Mouse (Mus musculus) lung, adult 2 months (tissue): Measurements from ENCODE around the gene Gm42906. TPM values are rescaled to one million over a fixed set of nuclear protein-coding genes. Genes with fewer than 3 reads are reported as not detected.

ENCODE experiments used
- DNase-seq: peaks from one replicate; pipeline ENCODE4 v3.0.0; 2022
- H3K4me1 ChIP-seq: fragments of 200-500 bp; 2 replicates; pipeline ENCODE4 v1.6.1; 2011; ENCODE audit warnings: low read length; ENCODE audit not compliant: control insufficient read depth, insufficient read depth
- H3K4me3 ChIP-seq: fragments of 200-500 bp; replicated peaks from 2 replicates; pipeline ENCODE3; 2011; ENCODE audit warnings: low read depth, mild to moderate bottlenecking, control low read depth, low read length; ENCODE audit errors: extremely low read depth
- CTCF ChIP-seq: fragments of 200-500 bp; IDR thresholded peaks from 2 replicates; pipeline ENCODE4 v1.5.1; 2011; ENCODE audit warnings: mild to moderate bottlenecking, low read length, control low read depth; ENCODE audit not compliant: insufficient read depth
- POLR2A ChIP-seq: fragments of 200-500 bp; IDR thresholded peaks from 2 replicates; pipeline ENCODE4 v1.6.1; 2011; ENCODE audit warnings: low read depth, mild to moderate bottlenecking, control low read depth, low read length, borderline replicate concordance; ENCODE audit errors: extremely low read depth
- WGBS: fragments of 180-500 bp; shearing (Covaris S2); methylation state at CpG from one replicate; pipeline ENCODE4 v1.1.7; 2018; 5-methylcytosine and 5-hydroxymethylcytosine counted together
- polyA plus RNA-seq: library from polyadenylated mRNA; depleted of rRNA; stranded (reverse); fragments of >200 nt; gene quantifications from 2 replicates; pipeline ENCODE4 v1.2.3, GENCODE M21; 2012

The Gm42906 gene
- polyA plus RNA-seq, 1 experiment = not detected

DNA sequence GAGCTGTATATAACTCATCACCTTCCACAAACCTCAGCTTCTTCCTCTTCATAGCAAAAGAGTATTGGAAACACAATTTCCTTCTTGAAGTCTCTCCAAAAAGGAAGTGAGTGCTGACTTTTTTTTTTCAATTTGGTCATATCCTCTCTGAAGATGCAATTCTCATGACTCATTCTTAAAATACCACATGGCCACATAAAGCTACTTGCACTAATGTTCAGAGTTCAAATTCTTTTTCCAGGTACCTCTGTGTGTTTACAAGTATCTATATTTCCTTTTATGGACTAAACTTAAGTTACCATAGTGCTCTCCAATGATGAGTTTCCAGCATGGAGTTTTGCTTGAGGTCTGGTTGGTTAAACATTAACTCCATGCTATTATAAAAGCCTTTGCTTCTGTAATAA is 94.8 kb downstream of the Gm42906 start:
- Histone ChIP-seq H3K4me3 (no peak overlapping the region), H3K4me1 (no peaks in the 10 kb centered on the region)
- DNase-seq = no peak
- TF ChIP-seq CTCF (no peak), POLR2A (no peak)

DNA sequence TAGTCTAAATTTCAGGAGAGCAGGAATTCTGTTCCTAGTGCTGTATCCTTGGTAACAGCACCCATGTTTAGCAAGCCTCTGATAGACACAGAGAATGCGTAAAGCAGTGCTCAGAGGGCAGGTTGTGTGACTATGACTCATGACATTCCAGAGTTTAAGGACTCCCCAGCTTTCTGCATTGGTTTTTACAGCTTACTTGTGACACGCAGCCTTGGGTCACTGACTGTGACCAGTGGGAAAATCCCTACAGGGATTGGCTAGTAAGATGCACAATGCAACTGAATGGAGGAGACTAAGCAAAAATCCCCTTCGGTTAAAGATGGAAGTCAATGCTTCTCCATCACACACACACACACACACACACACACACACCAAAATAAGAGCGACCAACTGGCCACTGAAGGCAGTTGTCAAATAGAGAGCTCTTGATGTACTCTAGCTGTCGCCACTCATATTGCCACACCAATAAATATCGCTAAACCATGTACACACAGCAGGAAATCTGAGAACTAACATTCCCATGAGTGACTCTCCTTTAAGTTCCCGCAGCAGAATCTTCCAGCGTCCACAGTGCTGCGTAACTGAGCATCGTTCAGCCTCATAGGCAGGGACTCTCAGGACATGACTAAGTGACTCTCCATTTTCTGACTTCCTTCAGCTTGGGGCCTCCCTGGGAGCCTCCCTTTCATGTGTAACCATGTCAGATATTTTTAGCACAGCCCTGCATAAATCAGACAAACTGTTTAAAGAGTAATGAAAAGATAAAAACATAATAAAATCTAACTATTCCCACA is 112.0 kb downstream of the Gm42906 start:
- 33% methylated on average over 10 of the region's 10 CpGs for WGBS
- peak; percentile 6 for DNase-seq

DNA sequence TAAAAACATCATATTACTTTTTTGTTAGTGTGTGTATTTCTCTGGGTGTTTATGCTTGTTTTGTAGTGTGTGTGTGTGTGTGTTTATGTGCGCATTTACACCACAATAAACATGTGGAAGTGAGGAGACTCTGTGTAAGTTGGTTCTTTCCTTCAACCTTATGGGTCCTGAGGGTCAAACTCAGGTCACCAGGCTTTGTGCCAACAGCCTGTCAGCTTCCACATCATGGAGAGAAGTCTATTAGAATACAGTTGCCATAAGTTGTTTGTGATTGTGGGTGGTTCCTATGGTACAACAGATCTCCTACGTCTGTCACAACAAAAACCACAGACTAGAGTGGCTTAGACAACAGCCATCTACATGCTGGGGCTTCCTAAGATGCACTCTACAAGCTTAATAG is 127.7 kb downstream of the Gm42906 start:
- DNase-seq = no peak
- 59% methylated on average over 2 of the region's 2 CpGs for WGBS
- no peak for TF ChIP-seq CTCF
- no peak for TF ChIP-seq POLR2A
- Histone ChIP-seq H3K4me1 (no peaks in the 10 kb centered on the region; the same call in 1 of the 2 replicates), H3K4me3 (no peak overlapping the region)

More for the DNA sequence above, 112.0 kb downstream of the Gm42906 start:
- Histone ChIP-seq H3K4me3 (no peak overlapping the region), H3K4me1 (no peaks in the 10 kb centered on the region)
- TF ChIP-seq POLR2A = no peak
- no peak for TF ChIP-seq CTCF

DNA sequence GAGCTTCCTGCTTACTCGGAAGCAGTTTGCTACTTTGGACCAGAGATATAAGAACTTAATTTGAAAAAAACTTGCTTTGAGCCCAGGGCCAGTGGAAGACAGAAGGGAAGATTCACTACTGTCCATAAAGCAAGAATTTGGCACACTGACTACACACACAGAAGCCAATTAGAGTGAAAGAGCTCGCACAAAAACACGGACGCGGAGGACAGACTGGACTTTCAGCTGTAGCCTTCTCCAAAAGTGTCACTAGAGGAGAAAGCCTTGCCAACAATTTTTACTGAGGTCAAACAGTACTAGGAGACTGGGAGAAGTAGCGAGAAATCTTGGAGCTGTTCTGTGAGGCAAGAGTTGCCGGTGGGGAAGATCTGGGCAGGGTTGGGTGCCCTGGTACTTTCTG is 128.4 kb downstream of the Gm42906 start:
- 69% methylated on average over 7 of the region's 7 CpGs for WGBS
- TF ChIP-seq CTCF (no peak), POLR2A (no peak)
- Histone ChIP-seq H3K4me1 (no peaks in the 10 kb centered on the region; the same call in 1 of the 2 replicates), H3K4me3 (no peak overlapping the region)
- DNase-seq = no peak

DNA sequence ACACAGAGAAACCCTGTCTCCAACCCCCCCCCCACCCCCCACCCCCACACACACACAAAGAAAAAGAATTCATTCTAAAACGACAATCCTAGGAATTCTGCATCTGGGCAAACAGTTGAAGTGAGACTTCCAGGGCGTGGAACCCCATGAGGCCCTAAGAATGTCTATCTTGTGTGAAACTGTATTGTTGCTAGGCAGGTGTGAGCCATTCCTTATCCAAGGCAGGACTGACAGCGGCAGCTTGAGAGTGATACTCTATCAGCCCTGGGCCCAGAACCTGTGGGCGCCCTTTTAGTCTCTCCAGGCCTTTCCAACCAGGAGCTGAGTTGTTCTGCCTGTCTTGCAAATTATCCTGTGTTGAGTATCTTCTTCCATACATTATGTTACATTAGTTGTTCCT is 129.6 kb downstream of the Gm42906 start:
- no peak for TF ChIP-seq CTCF
- WGBS = 75% methylated on average over 4 of the region's 4 CpGs
- no peaks in the 10 kb centered on the region; the same call in 1 of the 2 replicates for H3K4me1 ChIP-seq
- no peak for DNase-seq
- H3K4me3 ChIP-seq = no peak overlapping the region

DNA sequence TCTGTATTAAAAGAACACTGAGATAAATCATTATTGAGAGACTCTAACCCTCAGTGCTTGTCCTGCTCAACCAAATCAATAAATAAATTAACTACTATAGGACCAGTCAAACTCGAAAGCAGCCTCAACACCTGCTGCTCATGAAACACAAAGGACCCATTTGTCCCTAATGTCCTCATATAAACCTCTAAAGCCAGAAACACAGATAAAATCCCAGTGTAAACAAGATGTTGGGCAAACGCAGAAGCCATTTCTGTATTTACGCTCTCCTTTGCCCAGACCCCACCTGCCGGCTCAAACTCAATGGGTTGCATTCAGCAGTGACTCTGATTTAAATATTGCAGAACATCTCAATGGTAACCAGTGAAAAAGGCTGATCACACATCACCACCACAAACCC is 131.7 kb downstream of the Gm42906 start:
- Histone ChIP-seq H3K4me3 (no peak overlapping the region), H3K4me1 (no peaks in the 10 kb centered on the region; the same call in 1 of the 2 replicates)
- WGBS = 67% methylated on average over 4 of the region's 4 CpGs
- TF ChIP-seq CTCF (no peak), POLR2A (no peak)
- no peak for DNase-seq

DNA sequence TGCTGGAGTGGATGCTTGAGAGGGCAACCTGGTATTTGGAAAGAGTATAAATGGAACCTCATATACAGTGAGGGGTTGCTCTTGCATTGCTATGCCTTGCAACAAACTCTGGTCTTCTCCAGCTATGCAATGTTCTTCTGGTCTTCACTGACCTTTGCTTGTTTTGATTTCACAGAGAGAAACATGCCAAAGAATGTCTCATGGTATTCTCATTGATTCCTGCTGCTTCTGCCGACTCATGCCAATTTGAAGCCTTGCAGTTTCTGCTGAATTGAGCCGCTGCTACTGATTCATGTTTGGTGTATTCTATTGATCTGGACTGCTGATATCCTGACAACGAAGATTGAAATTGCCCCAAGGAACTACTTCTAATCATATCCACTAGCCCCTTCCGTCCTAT is 134.4 kb downstream of the Gm42906 start:
- Histone ChIP-seq H3K4me3 (no peak overlapping the region), H3K4me1 (no peaks in the 10 kb centered on the region)
- 86% methylated on average over 4 of the region's 4 CpGs for WGBS
- DNase-seq = no peak
- no peak for TF ChIP-seq POLR2A
- no peak for TF ChIP-seq CTCF

DNA sequence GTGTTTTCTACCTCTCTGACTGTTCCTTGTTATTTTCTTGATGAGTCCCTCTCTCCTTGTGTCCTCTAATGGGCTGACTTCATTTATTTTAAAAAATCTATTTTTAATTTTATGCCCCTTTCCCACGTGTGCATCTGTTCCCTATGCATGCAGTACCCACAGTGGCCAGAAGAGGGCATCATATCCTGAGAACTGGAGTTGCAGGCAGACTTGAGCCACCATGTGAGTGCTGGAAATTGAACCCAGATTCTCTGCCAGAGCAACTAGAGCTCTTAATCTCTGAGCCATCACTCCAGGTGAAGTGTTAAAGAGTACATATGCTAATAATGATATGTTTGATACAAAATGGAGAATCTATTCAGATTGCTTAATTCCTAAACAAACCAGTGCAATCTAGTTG is 135.7 kb downstream of the Gm42906 start:
- H3K4me1 ChIP-seq = no peaks in the 10 kb centered on the region
- H3K4me3 ChIP-seq = no peak overlapping the region
- peak; percentile 20 for DNase-seq
- WGBS = 16% methylated on average over 1 of the region's 1 CpGs
- TF ChIP-seq CTCF (peak; percentile 50), POLR2A (no peak)

DNA sequence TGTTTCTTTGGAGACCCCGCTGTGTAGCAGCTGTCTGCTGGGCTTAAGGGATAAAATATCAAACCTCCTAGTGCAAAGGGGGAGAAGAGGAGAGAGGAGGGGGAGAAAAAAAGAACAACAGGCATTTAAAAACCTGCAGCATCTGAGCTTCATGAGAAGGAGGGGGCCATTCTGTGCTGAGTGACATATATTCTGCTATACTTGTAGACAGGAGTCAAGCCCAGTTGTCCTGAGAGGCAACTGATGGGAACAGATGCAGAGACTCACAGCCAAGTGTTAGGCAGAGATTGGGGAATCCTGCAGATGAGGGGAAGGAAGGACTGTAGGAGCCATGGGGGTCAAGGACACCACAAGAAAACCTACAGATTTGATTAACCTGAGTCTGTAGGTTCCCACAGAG is 141.6 kb downstream of the Gm42906 start:
- WGBS = 93% methylated on average over 1 of the region's 1 CpGs
- Histone ChIP-seq H3K4me3 (no peak overlapping the region), H3K4me1 (no peaks in the 10 kb centered on the region)
- TF ChIP-seq CTCF (no peak), POLR2A (no peak)
- DNase-seq = no peak

DNA sequence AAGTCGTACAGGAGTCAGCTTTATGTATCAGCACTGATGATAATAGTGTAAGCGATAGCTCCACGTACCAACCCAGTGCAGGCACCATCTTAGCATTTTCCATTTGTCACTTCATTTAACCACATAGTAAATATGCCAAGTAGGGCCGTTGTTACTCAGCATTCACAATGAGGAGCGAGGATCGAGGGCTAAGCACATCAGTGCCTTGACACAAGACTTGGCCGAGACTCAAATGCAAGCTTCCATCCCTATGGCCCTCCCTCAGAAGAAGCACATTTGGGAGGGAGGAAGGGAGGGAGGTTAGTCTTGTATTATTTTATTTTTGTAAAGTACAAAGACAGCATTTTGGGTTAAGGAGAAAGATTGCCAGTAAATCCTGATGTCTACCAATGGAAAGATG is 148.4 kb downstream of the Gm42906 start:
- no peak overlapping the region for H3K4me3 ChIP-seq
- no peak for DNase-seq
- TF ChIP-seq CTCF (no peak), POLR2A (no peak)
- WGBS = 74% methylated on average over 7 of the region's 7 CpGs
- no peaks in the 10 kb centered on the region for H3K4me1 ChIP-seq

DNA sequence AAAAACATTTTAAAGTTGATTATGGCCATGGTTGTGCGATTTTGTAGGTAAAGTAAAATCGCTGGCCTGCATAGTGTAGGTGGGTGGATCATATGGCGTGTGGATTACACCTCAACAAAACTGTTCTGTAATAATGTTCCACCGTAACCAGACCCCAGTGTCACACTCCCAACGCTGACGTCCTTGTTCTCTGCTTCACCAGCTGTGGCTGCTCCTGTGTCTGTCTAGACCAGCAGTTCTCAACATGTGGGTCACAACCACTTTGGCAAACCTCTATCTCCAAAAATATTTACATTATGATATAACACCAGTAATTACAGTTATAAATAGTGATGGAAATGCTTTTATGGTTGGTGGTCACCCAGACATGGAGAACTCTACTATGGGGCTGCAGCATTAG is 150.0 kb downstream of the Gm42906 start:
- WGBS = 81% methylated on average over 6 of the region's 6 CpGs
- TF ChIP-seq CTCF (no peak), POLR2A (no peak)
- Histone ChIP-seq H3K4me3 (no peak overlapping the region), H3K4me1 (no peaks in the 10 kb centered on the region)
- DNase-seq = no peak
